Mouse (Mus musculus) lung, postnatal 0 days (tissue): Measurements from ENCODE around the gene Extl1. TPM values are rescaled to one million over a fixed set of nuclear protein-coding genes. Genes with fewer than 3 reads are reported as not detected.
A peak's percentile ranks its signal among the peaks of the same experiment; 100 is the strongest.
"Not testable (repeated sequence)": the region's sequence is repeated elsewhere in the genome, so short reads cannot be mapped to it uniquely, and the experiment has no call there.

Experiments used
- ATAC-seq: fragments of 200-750 bp; cut with Nextera tagmentation; 2 replicates; pipeline ENCODE4 v1.8.0; 2017; ENCODE audit warnings: moderate library complexity
- DNase-seq: peaks from one replicate; pipeline ENCODE4 v3.0.0-alpha.2; 2016; ENCODE audit warnings: low spot score
- H3K27ac ChIP-seq: fragments of 300-500 bp; sonication (generic); 2 replicates; pipeline ENCODE4 v1.5.1; 2014; ENCODE audit warnings: antibody characterized with exemption, mild to moderate bottlenecking, low read length, mixed read lengths
- H3K27me3 ChIP-seq: fragments of 300-500 bp; sonication (generic); replicated peaks from 2 replicates; pipeline ENCODE4 v1.6.1; 2014; ENCODE audit warnings: low read length, mixed read lengths; ENCODE audit not compliant: insufficient read depth
- H3K36me3 ChIP-seq: fragments of 300-500 bp; sonication (generic); 2 replicates; pipeline ENCODE4 v1.6.1; 2014; ENCODE audit warnings: low read length, mixed read lengths; ENCODE audit not compliant: insufficient read depth
- H3K4me1 ChIP-seq: fragments of 300-500 bp; sonication (generic); 2 replicates; pipeline ENCODE4 v1.6.1; 2014; ENCODE audit warnings: antibody characterized with exemption, low read depth, low read length, mixed read lengths; ENCODE audit not compliant: insufficient read depth
- H3K4me2 ChIP-seq: fragments of 300-500 bp; sonication (generic); replicated peaks from 2 replicates; pipeline ENCODE4 v1.6.1; 2014; ENCODE audit warnings: low read depth, mild to moderate bottlenecking, low read length, moderate library complexity, mixed read lengths
- H3K4me3 ChIP-seq: fragments of 300-500 bp; sonication (generic); 2 replicates; pipeline ENCODE4 v1.5.1; 2014; ENCODE audit warnings: low read depth, low read length
- H3K9ac ChIP-seq: fragments of 300-500 bp; sonication (generic); replicated peaks from 2 replicates; pipeline ENCODE4 v1.6.1; 2014; ENCODE audit warnings: low read depth, mild to moderate bottlenecking
- H3K9me3 ChIP-seq: fragments of 300-500 bp; sonication (generic); 2 replicates; pipeline ENCODE4 v1.6.1; 2016; ENCODE audit warnings: low read length, mixed read lengths
- CTCF ChIP-seq: IDR thresholded peaks from 2 replicates; pipeline ENCODE4 v1.5.1; 2016; ENCODE audit warnings: antibody characterized with exemption, mild to moderate bottlenecking
- EP300 ChIP-seq: IDR thresholded peaks from 2 replicates; pipeline ENCODE4 v1.6.1; 2016; ENCODE audit warnings: antibody characterized with exemption, mild to moderate bottlenecking, control low read depth
- WGBS: fragments of 180-500 bp; shearing (Covaris S2); extraction: QIAGEN DNeasy Blood & Tissue Kit; methylation state at CpG from one replicate; pipeline ENCODE4 v1.1.7; 2014; 5-methylcytosine and 5-hydroxymethylcytosine counted together
- polyA plus RNA-seq: library from polyadenylated mRNA; unstranded; fragments of >200 nt; fragmentation: Nextera tagmentation; extraction: Ambion mirVana; gene quantifications from 2 replicates; pipeline ENCODE4 v1.2.1, GENCODE M21; 2015

Gene Extl1
- 0.82 and 1.3 TPM in 2 replicates for polyA plus RNA-seq

- not testable (repeated sequence) for H3K4me3 ChIP-seq, H3K4me2 ChIP-seq, H3K9ac ChIP-seq, DNase-seq, ATAC-seq, H3K4me1 ChIP-seq, H3K27ac ChIP-seq, H3K9me3 ChIP-seq, H3K27me3 ChIP-seq, H3K36me3 ChIP-seq
- 96% methylated on average over 2 of the region's 6 CpGs for WGBS
These were observed at the start of gene Extl1 for GRCm38 (mm10) chr4:134383750-134384149. Gene Extl1 (minus strand): TSS chr4:134383850.

- TF ChIP-seq EP300 = no peak
- TF ChIP-seq CTCF = no peak
- no peak for DNase-seq
- Histone ChIP-seq H3K27me3 (no peaks in the 10 kb centered on the region), H3K9ac (no peak overlapping the region), H3K27ac (no peak overlapping the region), H3K4me3 (no peak overlapping the region), H3K9me3 (no peaks in the 10 kb centered on the region), H3K4me2 (no peak overlapping the region), H3K4me1 (peaks cover 5% of the 10 kb centered on the region; the same call in 1 of the 2 replicates), H3K36me3 (no peaks in the 10 kb centered on the region)
- no peak for ATAC-seq
- WGBS = 81% methylated on average over 15 of the region's 15 CpGs
These were observed 49.2 kb upstream of the Extl1 start for GRCm38 (mm10) chr4:134432686-134433360.

- ATAC-seq (peak; percentile 68), DNase-seq (peak; percentile 80)
- no peak overlapping the region for H3K4me2 ChIP-seq
- peaks cover 5% of the 10 kb centered on the region; the same call in 1 of the 2 replicates for H3K4me1 ChIP-seq
- H3K4me3 ChIP-seq = no peak overlapping the region
- TF ChIP-seq EP300 = no peak
- no peak for TF ChIP-seq CTCF
- no peak overlapping the region for H3K27ac ChIP-seq
- no peak overlapping the region for H3K9ac ChIP-seq
- H3K36me3 ChIP-seq = peaks cover 3% of the 10 kb centered on the region; the same call in 1 of the 2 replicates
- WGBS = 23% methylated on average over 23 of the region's 23 CpGs
- H3K27me3 ChIP-seq = no peaks in the 10 kb centered on the region
- no peaks in the 10 kb centered on the region for H3K9me3 ChIP-seq
These were observed 46.8 kb upstream of the Extl1 start for GRCm38 (mm10) chr4:134430381-134431004.

GRCm38 (mm10) chr4:134425088-134425487, 41.4 kb upstream of the Extl1 start:
- Histone ChIP-seq H3K27me3 (no peaks in the 10 kb centered on the region), H3K4me2 (no peak overlapping the region), H3K9me3 (no peaks in the 10 kb centered on the region), H3K4me1 (peaks cover under 1% of the 10 kb centered on the region; the same call in 1 of the 2 replicates), H3K27ac (no peak overlapping the region), H3K4me3 (no peak overlapping the region), H3K9ac (no peak overlapping the region), H3K36me3 (peaks cover 3% of the 10 kb centered on the region; the same call in 1 of the 2 replicates)
- TF ChIP-seq CTCF (no peak), EP300 (no peak)
- WGBS = 71% methylated on average over 7 of the region's 7 CpGs
- DNase-seq = no peak
- ATAC-seq = no peak

GRCm38 (mm10) chr4:134423949-134424348, 40.3 kb upstream of the Extl1 start:
- Histone ChIP-seq H3K27me3 (no peaks in the 10 kb centered on the region), H3K9ac (no peak overlapping the region), H3K4me3 (no peak overlapping the region), H3K27ac (no peak overlapping the region), H3K36me3 (peaks cover 3% of the 10 kb centered on the region; the same call in 1 of the 2 replicates), H3K4me2 (no peak overlapping the region), H3K4me1 (no peaks in the 10 kb centered on the region), H3K9me3 (no peaks in the 10 kb centered on the region)
- no peak for TF ChIP-seq EP300
- TF ChIP-seq CTCF = no peak
- 83% methylated on average over 7 of the region's 7 CpGs for WGBS
- no peak for ATAC-seq
- no peak for DNase-seq

DNA sequence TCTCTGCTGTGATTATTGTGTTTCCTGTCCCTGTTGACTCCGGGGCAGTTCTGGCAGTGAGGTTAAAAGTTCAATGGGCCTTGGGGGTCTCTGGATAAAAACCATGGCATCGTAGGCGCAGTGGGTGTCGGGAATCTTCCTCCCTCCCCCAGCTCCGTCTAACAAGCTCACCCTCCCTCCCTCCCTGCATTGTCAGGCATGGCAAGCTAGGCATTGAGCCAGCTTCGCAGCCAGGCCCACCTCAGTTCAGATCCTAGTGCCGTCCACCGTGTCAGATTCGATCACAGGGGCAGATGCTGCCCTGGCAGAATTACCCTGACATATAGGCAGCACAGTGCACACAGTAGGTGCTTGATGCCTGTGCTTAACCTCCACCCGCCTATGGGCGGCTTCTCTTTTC, 38.3 kb upstream of the Extl1 start:
- Histone ChIP-seq H3K27me3 (no peaks in the 10 kb centered on the region), H3K9me3 (no peaks in the 10 kb centered on the region), H3K4me3 (no peak overlapping the region), H3K4me2 (no peak overlapping the region), H3K36me3 (peaks cover 8% of the 10 kb centered on the region; the same call in 1 of the 2 replicates), H3K9ac (no peak overlapping the region), H3K27ac (no peak overlapping the region), H3K4me1 (no peaks in the 10 kb centered on the region)
- no peak for DNase-seq
- TF ChIP-seq EP300 (no peak), CTCF (no peak)
- WGBS = 66% methylated on average over 11 of the region's 11 CpGs
- no peak for ATAC-seq
